Mouse (Mus musculus): ENCODE measurements around the gene Syce1. TPM values are rescaled to one million over a fixed set of nuclear protein-coding genes. Genes with fewer than 3 reads are reported as not detected.

The Syce1 gene
- polyA plus RNA-seq, 1 experiment from 2014 or later = not detected

DNA sequence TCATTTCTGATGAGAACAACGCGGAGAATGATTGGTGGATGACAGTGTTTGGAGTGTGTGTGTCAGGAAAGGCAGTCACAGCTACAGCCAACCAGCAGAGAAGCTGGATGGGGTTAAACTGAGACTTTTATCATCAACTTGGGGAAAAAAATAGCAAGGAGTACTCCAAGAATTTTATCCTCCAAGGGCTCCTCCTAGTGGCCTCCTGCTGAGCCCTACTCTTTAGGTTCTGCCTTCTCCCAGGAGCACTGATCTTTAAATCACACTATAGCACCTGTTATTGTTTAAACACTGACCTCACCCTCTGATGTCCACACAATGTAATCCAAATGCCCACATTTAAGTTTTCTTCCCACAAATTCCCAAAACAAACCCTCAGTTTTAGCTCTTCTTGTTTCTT, 54.5 kb downstream of the Syce1 start:
- Histone ChIP-seq H3K36me3 (replicated peaks; ENCODE audit: insufficient read depth, low read length) (no peaks in the 10 kb centered on the region), H3K9ac (replicated peaks) (no peak overlapping the region), H3K4me2 (ENCODE audit: low read depth, low read length) (no peak overlapping the region), H3K27me3 (ENCODE audit: insufficient read depth, low read length) (no peaks in the 10 kb centered on the region), H3K4me1 (ENCODE audit: insufficient read depth) (no peaks in the 10 kb centered on the region), H3K9me3 (ENCODE audit: low read length) (no peaks in the 10 kb centered on the region), H3K4me3 (ENCODE audit: low read depth, low read length) (no peak overlapping the region), H3K27ac (ENCODE audit: low read depth) (no peak overlapping the region)
- no peak for DNase-seq
- no peak for ATAC-seq
- WGBS (ENCODE audit: insufficient replicate concordance) = 56% methylated on average over 2 of the region's 2 CpGs
- TF ChIP-seq EP300 (IDR thresholded peaks at IDR 0.05; ENCODE audit: low read depth) (no peak), CTCF (IDR thresholded peaks at IDR 0.05; ENCODE audit: low read depth) (peak; percentile 26; the same call in 1 of the 2 replicates)

Other genes starting within 250 kb of the Syce1 start
- not detected in 2 replicates for gene Olfr538, start 220.0 kb downstream of the Syce1 start, polyA plus RNA-seq (2015; fragmentation: Nextera tagmentation; extraction: Ambion mirVana)
- gene Olfr46, start 186.6 kb downstream of the Syce1 start, polyA plus RNA-seq (2015; fragmentation: Nextera tagmentation; extraction: Ambion mirVana) = not detected in 2 replicates
- not detected in 2 replicates for gene Olfr61, start 158.9 kb downstream of the Syce1 start, polyA plus RNA-seq (2015; fragmentation: Nextera tagmentation; extraction: Ambion mirVana)
- gene Olfr53, start 141.4 kb downstream of the Syce1 start, polyA plus RNA-seq (2015; fragmentation: Nextera tagmentation; extraction: Ambion mirVana) = not detected in 2 replicates
- gene Olfr539, start 127.9 kb downstream of the Syce1 start, polyA plus RNA-seq (2015; fragmentation: Nextera tagmentation; extraction: Ambion mirVana) = not detected in 2 replicates
- not detected in 2 replicates for gene Olfr45, start 105.9 kb downstream of the Syce1 start, polyA plus RNA-seq (2015; fragmentation: Nextera tagmentation; extraction: Ambion mirVana)
- gene Olfr541, start 90.6 kb downstream of the Syce1 start, polyA plus RNA-seq (2015; fragmentation: Nextera tagmentation; extraction: Ambion mirVana) = not detected in 2 replicates
- gene Cyp2e1, start 24.1 kb downstream of the Syce1 start, polyA plus RNA-seq (2015; fragmentation: Nextera tagmentation; extraction: Ambion mirVana) = 556 and 629 TPM in 2 replicates
- 0.14 and 0.21 TPM in 2 replicates for gene Zfp941, start 34.3 kb upstream of the Syce1 start, polyA plus RNA-seq (2015; fragmentation: Nextera tagmentation; extraction: Ambion mirVana)
- gene Urah, start 47.2 kb upstream of the Syce1 start, polyA plus RNA-seq (2015; fragmentation: Nextera tagmentation; extraction: Ambion mirVana) = 316 TPM in 2 replicates
- gene Scgb1c1, start 57.7 kb upstream of the Syce1 start, polyA plus RNA-seq (2015; fragmentation: Nextera tagmentation; extraction: Ambion mirVana) = not detected in 2 replicates
- not detected in 2 replicates for gene Odf3, start 60.0 kb upstream of the Syce1 start, polyA plus RNA-seq (2015; fragmentation: Nextera tagmentation; extraction: Ambion mirVana)
- gene Gm45785, start 68.5 kb upstream of the Syce1 start, polyA plus RNA-seq (2015; fragmentation: Nextera tagmentation; extraction: Ambion mirVana) = not detected in 2 replicates
- gene Ric8a, start 69.1 kb upstream of the Syce1 start, polyA plus RNA-seq (2015; fragmentation: Nextera tagmentation; extraction: Ambion mirVana) = 15.9 and 17.1 TPM in 2 replicates
- gene Bet1l, start 69.7 kb upstream of the Syce1 start, polyA plus RNA-seq (2015; fragmentation: Nextera tagmentation; extraction: Ambion mirVana) = 30.7 and 35.9 TPM in 2 replicates
- 106 and 112 TPM in 2 replicates for gene Psmd13, start 94.1 kb upstream of the Syce1 start, polyA plus RNA-seq (2015; fragmentation: Nextera tagmentation; extraction: Ambion mirVana)
- gene Sirt3, start 94.5 kb upstream of the Syce1 start, polyA plus RNA-seq (2015; fragmentation: Nextera tagmentation; extraction: Ambion mirVana) = 66.2 and 66.9 TPM in 2 replicates
- gene Cox8b, start 112.6 kb upstream of the Syce1 start, polyA plus RNA-seq (2015; fragmentation: Nextera tagmentation; extraction: Ambion mirVana) = 1.2 and 12.7 TPM in 2 replicates
- 16.7 and 18.8 TPM in 2 replicates for gene Nlrp6, start 133.1 kb upstream of the Syce1 start, polyA plus RNA-seq (2015; fragmentation: Nextera tagmentation; extraction: Ambion mirVana)
- 5.5 and 6.3 TPM in 2 replicates for gene Pgghg, start 153.5 kb upstream of the Syce1 start, polyA plus RNA-seq (2015; fragmentation: Nextera tagmentation; extraction: Ambion mirVana)
- gene Ifitm5, start 162.4 kb upstream of the Syce1 start, polyA plus RNA-seq (2015; fragmentation: Nextera tagmentation; extraction: Ambion mirVana) = 0.41 and 0.48 TPM in 2 replicates
- gene Gm45717, start 168.1 kb upstream of the Syce1 start, polyA plus RNA-seq (2015; fragmentation: Nextera tagmentation; extraction: Ambion mirVana) = 0.59 TPM in 1 of 2 replicates, not detected in the other
- gene Ifitm2, start 168.1 kb upstream of the Syce1 start, polyA plus RNA-seq (2015; fragmentation: Nextera tagmentation; extraction: Ambion mirVana) = 798 and 816 TPM in 2 replicates
- 33.4 and 38.6 TPM in 2 replicates for gene Ifitm1, start 179.4 kb upstream of the Syce1 start, polyA plus RNA-seq (2015; fragmentation: Nextera tagmentation; extraction: Ambion mirVana)
- gene Ifitm3, start 222.9 kb upstream of the Syce1 start, polyA plus RNA-seq (2015; fragmentation: Nextera tagmentation; extraction: Ambion mirVana) = 295 and 298 TPM in 2 replicates
- 53.6 and 54.4 TPM in 2 replicates for gene Ifitm6, start 230.1 kb upstream of the Syce1 start, polyA plus RNA-seq (2015; fragmentation: Nextera tagmentation; extraction: Ambion mirVana)
- gene Gm17387, start 241.3 kb upstream of the Syce1 start, polyA plus RNA-seq (2015; fragmentation: Nextera tagmentation; extraction: Ambion mirVana) = not detected in 2 replicates